Mouse (Mus musculus): Measurements from ENCODE around the gene Sema4b. TPM values are rescaled to one million over a fixed set of nuclear protein-coding genes. Genes with fewer than 3 reads are reported as not detected.

The Sema4b gene
- polyA plus RNA-seq, 1 experiment from 2014 or later: 24.7 TPM

DNA sequence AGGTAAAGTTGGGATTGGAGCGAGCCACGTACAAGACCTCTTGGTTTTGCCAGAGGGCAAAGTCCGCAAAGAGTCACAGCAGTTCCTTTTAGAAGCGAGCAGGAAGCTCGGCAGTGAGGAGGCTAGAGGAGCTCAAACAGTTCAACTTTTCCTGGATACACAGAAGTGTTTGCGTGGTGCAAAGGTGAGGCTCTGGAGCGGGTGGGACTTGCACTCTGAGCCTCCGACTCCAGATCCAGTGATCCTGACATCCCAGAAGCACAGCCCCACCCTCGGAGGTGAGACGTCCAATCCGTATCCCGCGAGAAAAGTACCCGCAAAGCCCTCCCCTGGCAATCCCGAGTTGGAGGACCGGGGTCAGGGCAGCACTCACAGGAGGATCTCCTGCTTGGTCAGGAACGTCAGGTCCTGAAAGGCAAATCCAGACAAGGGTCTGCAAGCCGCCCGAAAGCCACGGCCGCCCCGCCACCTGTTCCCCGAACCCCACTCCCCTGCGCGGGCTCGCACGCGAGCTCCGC is 45.4 kb downstream of the Sema4b start:
- WGBS: under 1% methylated on average over 29 of the region's 29 CpGs
- H3K4me1 ChIP-seq: peaks cover 24% of the 10 kb centered on the region
- H3K9me3 ChIP-seq: no peaks in the 10 kb centered on the region
- H3K27ac ChIP-seq (replicated peaks): no peak overlapping the region
- ATAC-seq (replicated peaks): no peak; the same call in 1 of the 2 replicates
- H3K4me2 ChIP-seq (replicated peaks): peak overlapping the region; percentile 85
- peak overlapping the region; percentile 58 for H3K9ac ChIP-seq (replicated peaks)
- H3K36me3 ChIP-seq: peaks cover 12% of the 10 kb centered on the region
- no peaks in the 10 kb centered on the region for H3K27me3 ChIP-seq
- H3K4me3 ChIP-seq: peak overlapping the region; percentile 78

DNA sequence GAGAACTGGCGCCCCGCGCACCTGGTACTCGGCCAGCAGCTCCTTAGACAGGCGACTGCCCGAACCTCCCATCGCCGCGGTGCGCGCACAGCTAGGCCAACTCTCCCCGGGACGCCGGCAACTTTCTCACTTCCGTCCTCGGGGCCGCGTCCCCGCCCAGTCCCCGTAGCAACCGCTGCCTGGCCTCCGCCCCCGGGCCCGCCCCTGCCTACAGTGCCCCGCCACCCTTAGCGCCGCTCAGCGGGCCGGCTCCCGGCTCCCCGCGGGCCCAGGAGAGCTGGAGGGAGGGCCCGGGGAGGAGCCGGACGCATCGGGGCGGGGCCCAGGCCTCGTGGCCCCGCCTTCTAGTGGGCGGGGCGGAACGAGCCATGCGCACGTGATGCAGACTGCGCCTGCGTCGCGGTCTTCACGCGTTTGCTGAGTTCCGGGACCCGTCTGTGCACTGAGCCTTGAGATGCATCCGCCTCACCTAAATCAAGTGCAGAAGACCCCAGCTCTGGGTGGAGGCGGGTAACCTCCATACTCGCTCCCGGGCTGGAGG is 45.9 kb downstream of the Sema4b start, which contains the start of the genes Cib1 and Gdpgp1:
TSS of gene Cib1 (minus strand) at position 325 of the 541 bp plus-strand sequence.
TSS of gene Gdpgp1 (plus strand) at position 377 of the 541 bp plus-strand sequence.
- Histone ChIP-seq H3K27me3 (no peaks in the 10 kb centered on the region), H3K4me3 (peak within 1 kb of the TSS; percentile 78), H3K36me3 (peaks cover 6% of the 10 kb centered on the region), H3K9ac (replicated peaks) (peak within 1 kb of the TSS; percentile 61), H3K9me3 (no peaks in the 10 kb centered on the region), H3K4me2 (replicated peaks) (peak within 1 kb of the TSS; percentile 85), H3K4me1 (peaks cover 24% of the 10 kb centered on the region), H3K27ac (replicated peaks) (peak within 1 kb of the TSS; percentile 68)
- ATAC-seq (replicated peaks): peak; percentile 95
- under 1% methylated on average over 56 of the region's 56 CpGs for WGBS

DNA sequence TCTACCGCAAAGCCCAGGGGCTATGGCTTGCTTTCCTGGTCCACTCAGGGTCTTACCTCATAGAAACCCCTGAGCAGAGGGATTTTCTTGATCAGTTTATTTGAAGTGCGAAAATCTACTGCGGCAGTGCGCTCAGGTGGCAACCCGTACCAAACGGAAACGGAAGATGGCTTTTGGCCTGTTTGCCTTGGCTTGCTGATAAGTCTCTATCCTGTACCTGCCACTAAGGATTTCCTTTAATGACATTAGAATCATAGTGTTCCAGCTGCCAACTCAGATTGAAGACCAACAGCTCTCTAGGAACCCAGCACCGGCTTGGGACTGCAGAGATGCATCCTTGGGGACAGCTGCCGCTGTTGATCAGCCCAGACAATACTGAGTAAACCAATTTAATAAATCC is 47.2 kb downstream of the Sema4b start:
- Histone ChIP-seq H3K4me2 (replicated peaks) (peak overlapping the region; percentile 85), H3K9me3 (no peaks in the 10 kb centered on the region), H3K36me3 (peaks cover 8% of the 10 kb centered on the region), H3K4me3 (no peak overlapping the region), H3K27me3 (no peaks in the 10 kb centered on the region), H3K4me1 (peaks cover 24% of the 10 kb centered on the region), H3K27ac (replicated peaks) (no peak overlapping the region), H3K9ac (replicated peaks) (no peak overlapping the region)
- no peak for ATAC-seq (replicated peaks)
- WGBS: 80% methylated on average over 9 of the region's 9 CpGs

DNA sequence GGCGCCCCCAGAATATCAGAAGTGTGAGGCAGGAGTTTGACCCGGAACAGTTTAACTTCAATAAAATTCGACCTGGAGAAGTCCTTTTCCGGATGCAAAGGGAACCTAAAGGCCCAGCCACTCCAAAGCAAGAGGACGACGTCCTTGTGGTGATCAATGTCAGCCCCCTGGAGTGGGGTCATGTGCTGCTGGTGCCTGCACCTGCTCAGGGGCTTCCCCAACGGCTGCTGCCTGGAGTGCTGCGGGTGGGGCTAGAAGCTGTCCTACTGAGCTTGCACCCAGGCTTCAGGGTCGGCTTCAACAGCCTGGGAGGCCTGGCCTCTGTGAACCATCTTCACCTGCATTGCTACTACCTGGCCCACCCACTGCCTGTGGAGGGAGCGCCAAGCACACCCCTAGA is 51.9 kb downstream of the Sema4b start:
- Histone ChIP-seq H3K4me3 (no peak overlapping the region), H3K4me2 (replicated peaks) (no peak overlapping the region), H3K9ac (replicated peaks) (no peak overlapping the region), H3K36me3 (peaks cover 24% of the 10 kb centered on the region), H3K4me1 (peaks cover 13% of the 10 kb centered on the region), H3K9me3 (no peaks in the 10 kb centered on the region), H3K27ac (replicated peaks) (no peak overlapping the region), H3K27me3 (no peaks in the 10 kb centered on the region)
- WGBS: 90% methylated on average over 10 of the region's 10 CpGs
- ATAC-seq (replicated peaks): no peak

DNA sequence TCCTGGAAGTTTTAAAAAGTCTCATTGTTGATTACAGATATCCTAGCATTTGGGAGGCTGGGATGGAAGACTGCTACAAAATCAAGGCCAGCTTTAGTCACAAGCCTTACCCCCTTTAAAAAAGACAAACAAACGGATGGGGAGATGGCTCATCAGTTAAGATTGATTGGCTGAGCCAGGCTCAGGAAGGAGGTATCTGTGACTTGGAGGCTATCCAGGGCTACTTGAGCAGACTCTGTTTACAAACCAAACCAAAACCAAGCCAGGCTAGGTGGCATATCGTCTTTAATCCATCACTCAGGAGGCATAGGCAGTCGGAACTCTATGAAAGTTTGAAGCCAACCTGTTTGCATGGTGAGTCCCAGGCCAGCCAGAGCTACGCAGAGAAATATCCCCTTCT is 55.0 kb downstream of the Sema4b start:
- Histone ChIP-seq H3K9me3 (no peaks in the 10 kb centered on the region), H3K27me3 (no peaks in the 10 kb centered on the region), H3K4me2 (replicated peaks) (no peak overlapping the region), H3K36me3 (peaks cover 24% of the 10 kb centered on the region), H3K27ac (replicated peaks) (no peak overlapping the region), H3K4me3 (no peak overlapping the region), H3K4me1 (0 out of 2 replicates have a peak, but pooled peaks cover 2% of the 10 kb centered on the region), H3K9ac (replicated peaks) (no peak overlapping the region)
- ATAC-seq (replicated peaks): no peak
- WGBS: 91% methylated on average over 4 of the region's 4 CpGs

DNA sequence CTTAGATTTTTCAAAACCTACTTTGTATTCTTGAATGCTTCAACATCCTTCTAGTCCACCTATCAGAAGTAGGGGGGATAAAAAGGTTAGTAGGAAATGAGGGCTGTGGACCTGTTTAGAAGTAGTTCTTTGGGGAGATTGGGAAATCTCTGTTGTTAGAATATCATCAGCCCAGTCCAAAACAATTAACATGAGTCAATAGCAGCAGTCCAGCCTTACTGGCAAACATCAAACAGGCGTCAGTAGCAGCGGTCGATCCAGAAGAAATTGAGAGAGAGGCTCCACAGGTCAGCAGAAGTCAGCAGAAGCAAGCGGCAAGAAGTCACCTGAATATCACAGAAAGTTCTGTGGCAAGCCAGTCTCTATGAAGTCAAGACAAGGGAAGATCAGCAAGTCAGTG is 58.2 kb downstream of the Sema4b start:
- ATAC-seq (replicated peaks): no peak
- 93% methylated on average over 4 of the region's 4 CpGs for WGBS
- Histone ChIP-seq H3K27me3 (no peaks in the 10 kb centered on the region), H3K4me2 (replicated peaks) (no peak overlapping the region), H3K27ac (replicated peaks) (no peak overlapping the region), H3K36me3 (peaks cover 9% of the 10 kb centered on the region; the same call in 1 of the 2 replicates), H3K4me3 (no peak overlapping the region), H3K4me1 (0 out of 2 replicates have a peak, but pooled peaks cover 2% of the 10 kb centered on the region), H3K9ac (replicated peaks) (no peak overlapping the region), H3K9me3 (no peaks in the 10 kb centered on the region)

DNA sequence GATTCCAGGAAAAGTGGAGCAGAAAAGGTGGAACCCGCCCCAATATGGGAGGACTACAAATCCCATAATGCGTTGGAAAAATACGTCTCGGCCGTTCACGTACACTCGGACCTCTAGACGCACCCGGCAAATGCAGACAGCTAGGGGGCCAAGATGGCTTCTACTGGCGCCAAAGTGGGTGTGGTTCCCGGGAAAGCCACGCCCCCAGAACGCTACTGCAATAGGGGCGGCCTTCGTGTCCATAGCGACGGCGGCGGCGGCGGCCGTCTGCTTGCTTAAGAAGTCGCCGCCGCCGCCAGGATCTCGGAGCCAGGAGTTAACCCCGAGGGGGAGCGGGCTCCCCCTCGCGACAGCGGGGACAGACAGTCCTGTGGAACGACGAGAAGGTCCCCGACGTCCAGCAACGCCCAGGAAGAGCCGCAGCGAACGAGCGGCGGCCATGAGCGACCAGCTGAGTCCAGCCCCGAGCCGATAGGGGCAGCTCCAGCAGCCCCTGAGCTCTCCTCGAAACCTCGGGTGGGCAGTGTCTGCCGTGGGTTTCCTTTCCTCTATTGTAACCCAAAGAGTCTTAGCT is 59.6 kb downstream of the Sema4b start, which contains the start of gene Ttll13:
TSS of gene Ttll13 (plus strand) at position 229 of the 574 bp plus-strand sequence.
- Histone ChIP-seq H3K4me3 (peak within 1 kb of the TSS; percentile 62), H3K9ac (replicated peaks) (peak within 1 kb of the TSS; percentile 69), H3K4me2 (replicated peaks) (peak within 1 kb of the TSS; percentile 57), H3K9me3 (no peaks in the 10 kb centered on the region), H3K27me3 (no peaks in the 10 kb centered on the region), H3K4me1 (0 out of 2 replicates have a peak, but pooled peaks cover 2% of the 10 kb centered on the region), H3K36me3 (0 out of 2 replicates have a peak, but pooled peaks cover 1% of the 10 kb centered on the region), H3K27ac (replicated peaks) (peak within 1 kb of the TSS; percentile 82)
- peak; percentile 98 for ATAC-seq (replicated peaks)
- under 1% methylated on average over 48 of the region's 48 CpGs for WGBS

DNA sequence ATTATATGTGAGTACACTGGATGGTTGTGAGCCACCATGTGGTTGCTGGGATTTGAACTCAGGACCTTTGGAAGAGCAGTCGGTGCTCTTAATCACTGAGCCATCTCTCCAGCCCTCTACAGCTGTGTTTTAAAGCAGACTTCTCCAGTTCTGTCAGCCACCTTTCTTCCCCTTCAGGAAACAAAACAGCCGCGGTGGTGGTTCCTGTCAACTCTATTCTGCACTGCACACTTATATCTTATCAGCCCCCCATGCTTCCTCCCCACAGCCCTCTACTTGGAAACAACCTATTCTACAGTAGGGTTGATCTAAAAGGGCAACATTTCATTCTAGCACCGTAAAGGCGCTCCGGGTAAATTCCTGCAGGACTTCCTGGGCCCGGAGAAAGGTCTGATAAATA is 60.2 kb downstream of the Sema4b start:
- Histone ChIP-seq H3K36me3 (no peaks in the 10 kb centered on the region), H3K27ac (replicated peaks) (0 out of 2 replicates have a peak overlapping the region, but pooled peaks have one; percentile 82), H3K4me3 (peak overlapping the region; percentile 62), H3K4me2 (replicated peaks) (peak overlapping the region; percentile 57), H3K27me3 (no peaks in the 10 kb centered on the region), H3K9ac (replicated peaks) (no peak overlapping the region), H3K4me1 (0 out of 2 replicates have a peak, but pooled peaks cover 2% of the 10 kb centered on the region), H3K9me3 (no peaks in the 10 kb centered on the region)
- ATAC-seq (replicated peaks): no peak
- WGBS: 73% methylated on average over 7 of the region's 7 CpGs

DNA sequence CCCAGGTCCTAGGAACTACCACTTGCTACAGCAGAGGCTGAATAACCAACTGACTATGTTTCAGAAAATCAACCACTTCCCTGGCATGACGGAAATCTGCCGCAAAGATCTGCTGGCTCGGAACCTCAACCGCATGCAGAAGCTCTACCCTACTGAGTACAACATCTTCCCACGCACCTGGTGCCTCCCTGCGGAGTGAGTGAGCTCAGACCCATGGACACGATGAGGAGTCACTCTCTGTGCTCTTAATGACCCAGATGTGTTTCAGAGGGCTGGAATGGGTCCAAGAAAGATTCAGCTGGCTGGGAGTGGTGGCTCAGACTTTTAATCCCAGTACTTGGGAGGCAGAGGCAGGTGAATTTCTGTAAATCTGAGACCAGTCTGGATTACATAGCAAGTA is 65.8 kb downstream of the Sema4b start:
- H3K9ac ChIP-seq (replicated peaks): no peak overlapping the region
- WGBS: 80% methylated on average over 7 of the region's 7 CpGs
- no peak overlapping the region for H3K4me3 ChIP-seq
- no peak for ATAC-seq (replicated peaks)
- H3K27me3 ChIP-seq: no peaks in the 10 kb centered on the region
- H3K36me3 ChIP-seq: no peaks in the 10 kb centered on the region
- H3K9me3 ChIP-seq: no peaks in the 10 kb centered on the region
- H3K4me2 ChIP-seq (replicated peaks): no peak overlapping the region
- H3K4me1 ChIP-seq: no peaks in the 10 kb centered on the region
- H3K27ac ChIP-seq (replicated peaks): no peak overlapping the region

DNA sequence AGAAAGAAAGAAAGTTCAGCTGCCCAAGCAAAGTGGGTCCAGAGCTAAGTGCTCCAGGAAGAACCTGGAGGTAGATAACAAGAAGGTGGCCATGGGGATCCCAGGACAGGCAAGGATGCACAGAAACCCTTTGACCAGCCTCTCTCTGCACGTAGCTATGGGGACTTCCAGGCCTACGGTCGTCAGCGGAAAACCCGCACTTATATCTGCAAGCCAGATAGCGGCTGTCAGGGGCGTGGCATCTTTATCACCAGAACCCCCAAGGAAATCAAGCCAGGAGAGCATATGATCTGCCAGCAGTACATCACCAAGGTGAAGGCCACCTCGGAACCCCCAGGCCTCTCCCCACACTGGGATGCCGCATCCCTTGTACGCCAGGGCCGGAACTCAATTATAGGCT is 66.2 kb downstream of the Sema4b start:
- Histone ChIP-seq H3K36me3 (no peaks in the 10 kb centered on the region), H3K9ac (replicated peaks) (no peak overlapping the region), H3K27me3 (peaks cover 4% of the 10 kb centered on the region), H3K4me1 (no peaks in the 10 kb centered on the region), H3K9me3 (no peaks in the 10 kb centered on the region), H3K27ac (replicated peaks) (no peak overlapping the region), H3K4me3 (no peak overlapping the region), H3K4me2 (replicated peaks) (no peak overlapping the region)
- 86% methylated on average over 11 of the region's 11 CpGs for WGBS
- ATAC-seq (replicated peaks): no peak

DNA sequence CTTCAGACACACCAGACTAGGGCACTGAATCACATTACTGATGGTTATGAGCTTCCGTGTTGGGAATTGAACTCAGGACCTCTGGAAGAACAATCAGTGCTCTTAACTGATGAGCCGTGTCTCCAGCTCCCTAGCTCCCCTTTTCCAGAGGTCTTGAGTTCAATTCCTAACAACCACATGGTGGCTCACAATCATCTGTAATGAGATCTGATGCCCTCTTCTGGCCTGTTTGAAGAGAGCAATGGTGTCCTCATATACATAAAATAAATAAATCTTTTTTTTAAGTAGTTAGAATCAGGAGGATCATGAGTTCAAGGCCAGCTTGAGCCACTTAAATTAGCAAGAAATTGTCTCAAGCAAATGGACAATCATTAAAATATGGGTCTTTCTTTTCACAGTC is 69.3 kb downstream of the Sema4b start:
- no peak overlapping the region for H3K4me2 ChIP-seq (replicated peaks)
- H3K9me3 ChIP-seq: no peaks in the 10 kb centered on the region
- H3K36me3 ChIP-seq: no peaks in the 10 kb centered on the region
- 80% methylated on average over 2 of the region's 2 CpGs for WGBS
- H3K27me3 ChIP-seq: peaks cover 25% of the 10 kb centered on the region
- peaks cover 5% of the 10 kb centered on the region for H3K4me1 ChIP-seq
- H3K9ac ChIP-seq (replicated peaks): no peak overlapping the region
- no peak overlapping the region for H3K27ac ChIP-seq (replicated peaks)
- no peak overlapping the region for H3K4me3 ChIP-seq
- no peak for ATAC-seq (replicated peaks)

DNA sequence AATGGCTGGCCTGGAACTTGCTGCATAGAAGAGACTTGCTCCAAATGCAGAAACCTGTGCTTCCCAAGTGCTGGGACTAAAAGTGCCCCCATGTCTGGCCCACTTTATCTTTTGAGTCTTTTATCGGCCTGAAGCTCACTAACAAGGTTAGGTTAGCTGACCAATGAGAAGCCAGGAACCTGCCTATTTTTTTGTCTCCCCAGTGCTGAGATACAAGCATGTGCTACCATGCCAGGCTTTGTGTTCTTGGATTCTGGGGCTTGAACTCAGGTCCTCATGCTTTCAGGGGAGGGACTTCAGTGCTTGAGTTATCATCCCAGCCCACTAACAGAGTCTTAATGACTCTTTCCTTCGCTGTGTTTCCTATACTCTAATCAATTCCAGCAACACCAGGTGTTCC is 71.1 kb downstream of the Sema4b start:
- H3K27me3 ChIP-seq: peaks cover 25% of the 10 kb centered on the region
- H3K4me3 ChIP-seq: no peak overlapping the region
- ATAC-seq (replicated peaks): no peak
- no peak overlapping the region for H3K27ac ChIP-seq (replicated peaks)
- H3K4me2 ChIP-seq (replicated peaks): no peak overlapping the region
- no peak overlapping the region for H3K9ac ChIP-seq (replicated peaks)
- H3K36me3 ChIP-seq: no peaks in the 10 kb centered on the region
- peaks cover 15% of the 10 kb centered on the region for H3K4me1 ChIP-seq
- 65% methylated on average over 2 of the region's 2 CpGs for WGBS
- no peaks in the 10 kb centered on the region for H3K9me3 ChIP-seq
